Mouse (Mus musculus) forebrain, embryonic 14.5 days (tissue): ENCODE results near the gene Ptprn. TPM values are rescaled to one million over a fixed set of nuclear protein-coding genes. Genes with fewer than 3 reads are reported as not detected.
"Not testable (repeated sequence)": the region's sequence is repeated elsewhere in the genome, so short reads cannot be mapped to it uniquely, and the experiment has no call there.

Source experiments
- ATAC-seq: fragments of 200-750 bp; cut with Nextera tagmentation; 2 replicates; pipeline ENCODE4 v1.8.0; 2017; ENCODE audit warnings: mild to moderate bottlenecking, moderate library complexity
- DNase-seq: peaks from one replicate; pipeline ENCODE4 v3.0.0-alpha.2; 2015; ENCODE audit warnings: low spot score
- H3K27ac ChIP-seq: fragments of 300-500 bp; sonication (generic); 2 replicates; pipeline ENCODE4 v1.5.1; 2014; ENCODE audit warnings: low read depth, mild to moderate bottlenecking, control low read depth, low read length, moderate library complexity
- H3K27me3 ChIP-seq: fragments of 300-500 bp; sonication (generic); replicated peaks from 2 replicates; pipeline ENCODE4 v1.6.1; 2014; ENCODE audit warnings: low read length, control low read depth, mixed read lengths; ENCODE audit not compliant: control insufficient read depth, insufficient read depth
- H3K36me3 ChIP-seq: fragments of 300-500 bp; sonication (generic); 2 replicates; pipeline ENCODE4 v1.6.1; 2014; ENCODE audit warnings: low read length, control low read depth; ENCODE audit not compliant: control insufficient read depth, insufficient read depth
- H3K4me1 ChIP-seq: fragments of 300-500 bp; sonication (generic); 2 replicates; pipeline ENCODE4 v1.6.1; 2014; ENCODE audit warnings: antibody characterized with exemption, low read length, control low read depth; ENCODE audit not compliant: control insufficient read depth, insufficient read depth
- H3K4me2 ChIP-seq: fragments of 300-500 bp; sonication (generic); 2 replicates; pipeline ENCODE4 v1.6.1; 2014; ENCODE audit warnings: mild to moderate bottlenecking, control low read depth, low read length
- H3K4me3 ChIP-seq: fragments of 300-500 bp; sonication (generic); 2 replicates; pipeline ENCODE4 v1.5.1; 2014; ENCODE audit warnings: low read depth, low read length, control low read depth
- H3K9ac ChIP-seq: fragments of 300-500 bp; sonication (generic); 2 replicates; pipeline ENCODE4 v1.6.1; 2014; ENCODE audit warnings: mild to moderate bottlenecking, low read length, control low read depth, moderate library complexity
- H3K9me3 ChIP-seq: fragments of 300-500 bp; sonication (generic); replicated peaks from 2 replicates; pipeline ENCODE4 v1.6.1; 2016; ENCODE audit warnings: low read length, control low read depth, mixed read lengths; ENCODE audit not compliant: control insufficient read depth
- WGBS: fragments of 180-500 bp; shearing (Covaris S2); extraction: QIAGEN DNeasy Blood & Tissue Kit; methylation state at CpG from one replicate; pipeline ENCODE4 v1.1.7; 2014; 5-methylcytosine and 5-hydroxymethylcytosine counted together
- polyA plus RNA-seq: library from polyadenylated mRNA; unstranded; fragments of >200 nt; fragmentation: Nextera tagmentation; extraction: Ambion mirVana; gene quantifications from 2 replicates; pipeline ENCODE4 v1.2.1, GENCODE M21; 2014

Gene Ptprn
- polyA plus RNA-seq, 1 experiment from 2014 or later, result 5.1 TPM

GRCm38 (mm10) chr1:75247071-75247930 is 17.0 kb downstream of the Ptprn start:
- Histone ChIP-seq H3K4me2 (no peak overlapping the region), H3K4me1 (peaks cover 16% of the 10 kb centered on the region; the same call in 1 of the 2 replicates), H3K9me3 (no peaks in the 10 kb centered on the region), H3K27ac (no peak overlapping the region), H3K27me3 (no peaks in the 10 kb centered on the region), H3K4me3 (no peak overlapping the region), H3K9ac (no peak overlapping the region), H3K36me3 (peaks cover 8% of the 10 kb centered on the region; the same call in 1 of the 2 replicates)
- 83% methylated on average over 16 of the region's 16 CpGs for WGBS
- ATAC-seq, result no peak
- no peak for DNase-seq

- Histone ChIP-seq H3K36me3 (peaks cover 26% of the 10 kb centered on the region), H3K4me3 (no peak overlapping the region), H3K9ac (no peak overlapping the region), H3K27me3 (no peaks in the 10 kb centered on the region), H3K9me3 (no peaks in the 10 kb centered on the region), H3K4me1 (peaks cover 8% of the 10 kb centered on the region; the same call in 1 of the 2 replicates), H3K4me2 (no peak overlapping the region), H3K27ac (no peak overlapping the region)
- DNase-seq (peak; percentile 88), ATAC-seq (peak; percentile 88)
- 12% methylated on average over 4 of the region's 4 CpGs for WGBS
Measured at GRCm38 (mm10) chr1:75244836-75245235, 19.5 kb downstream of the Ptprn start.

DNA sequence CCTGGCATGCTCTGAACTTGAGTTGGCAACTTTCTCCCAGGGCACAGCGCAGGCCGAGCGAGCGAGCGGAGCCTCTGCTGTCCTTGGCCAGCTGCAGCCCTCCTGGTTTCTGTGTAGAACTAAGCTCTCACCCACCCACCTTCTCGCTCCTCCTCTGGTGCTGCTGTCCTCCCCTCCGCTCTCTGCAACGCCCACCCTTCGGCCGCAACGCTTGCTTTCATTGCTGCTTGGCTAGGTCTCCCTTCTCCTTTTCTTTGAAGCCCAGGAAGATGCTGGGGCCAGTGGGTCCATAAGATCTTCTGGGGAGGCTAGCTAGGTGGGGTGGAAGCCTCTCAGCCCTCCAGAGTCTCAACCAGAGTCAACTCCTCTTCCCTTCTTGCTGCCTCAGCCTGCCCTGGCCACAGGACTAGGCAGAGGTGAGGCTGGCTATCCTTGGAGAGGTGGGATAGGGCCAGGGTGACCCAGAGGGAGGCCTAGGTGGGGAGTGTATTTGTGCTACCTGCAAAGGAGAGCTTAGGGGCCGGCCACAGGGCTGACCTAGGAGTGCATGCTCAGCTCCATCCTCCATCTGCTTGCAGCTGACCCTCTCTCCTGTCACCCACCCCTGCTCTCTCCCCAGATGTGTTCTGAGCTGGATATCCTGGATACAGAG is 20.0 kb downstream of the Ptprn start:
- Histone ChIP-seq H3K9ac (no peak overlapping the region), H3K9me3 (no peaks in the 10 kb centered on the region), H3K4me2 (no peak overlapping the region), H3K27me3 (no peaks in the 10 kb centered on the region), H3K27ac (no peak overlapping the region), H3K4me1 (peaks cover 8% of the 10 kb centered on the region; the same call in 1 of the 2 replicates), H3K4me3 (no peak overlapping the region), H3K36me3 (peaks cover 31% of the 10 kb centered on the region)
- ATAC-seq (no peak; the same call in 1 of the 2 replicates), DNase-seq (no peak)
- WGBS, result 87% methylated on average over 12 of the region's 12 CpGs

DNA sequence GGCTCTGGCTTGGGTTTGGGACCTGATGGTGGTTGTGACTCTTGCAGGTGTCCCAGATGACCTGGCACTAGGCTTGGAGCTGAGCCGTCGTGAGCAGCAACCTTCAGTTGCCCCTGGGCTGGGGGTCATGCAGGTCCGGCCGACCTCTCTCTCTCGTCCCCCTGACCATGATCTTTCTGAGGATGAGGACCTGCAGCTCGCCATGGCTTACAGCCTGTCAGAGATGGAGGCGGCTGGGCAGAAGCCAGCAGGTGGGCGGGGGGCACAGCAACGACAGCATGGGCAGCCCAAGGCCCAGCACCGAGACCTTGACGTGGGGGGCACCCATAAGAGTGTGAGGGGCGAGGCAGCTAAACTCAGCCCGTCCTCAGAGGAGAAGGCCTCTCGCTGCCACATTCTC is 20.9 kb downstream of the Ptprn start:
- 86% methylated on average over 14 of the region's 14 CpGs for WGBS
- DNase-seq (no peak), ATAC-seq (no peak)
- Histone ChIP-seq H3K27ac (no peak overlapping the region), H3K9me3 (no peaks in the 10 kb centered on the region), H3K36me3 (peaks cover 31% of the 10 kb centered on the region), H3K4me2 (no peak overlapping the region), H3K4me3 (no peak overlapping the region), H3K27me3 (no peaks in the 10 kb centered on the region), H3K4me1 (peaks cover 8% of the 10 kb centered on the region; the same call in 1 of the 2 replicates), H3K9ac (no peak overlapping the region)

DNA sequence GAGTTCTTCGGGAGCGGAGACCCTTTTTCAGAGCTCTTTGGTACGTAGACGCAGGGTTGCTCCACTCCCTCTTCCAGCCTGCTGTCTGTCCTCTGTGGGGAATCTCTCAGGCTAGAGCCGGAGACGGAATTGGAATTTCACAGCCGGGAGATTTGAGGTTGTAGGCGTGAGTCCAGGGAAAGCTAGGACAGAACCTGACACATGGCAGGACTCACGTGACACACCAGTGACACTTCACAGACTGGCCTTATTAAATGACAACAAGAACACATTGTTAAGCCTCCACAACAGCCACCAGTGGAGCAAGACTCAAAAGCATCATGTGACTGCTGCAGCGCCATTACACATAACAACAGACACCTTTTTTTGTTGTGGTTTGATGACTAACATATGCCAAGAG is 24.7 kb downstream of the Ptprn start:
- no peak overlapping the region for H3K4me3 ChIP-seq
- 85% methylated on average over 10 of the region's 10 CpGs for WGBS
- no peak for DNase-seq
- ATAC-seq, result no peak
- H3K27ac ChIP-seq, result no peak overlapping the region
- H3K27me3 ChIP-seq, result no peaks in the 10 kb centered on the region
- H3K9me3 ChIP-seq, result no peaks in the 10 kb centered on the region
- H3K4me1 ChIP-seq, result peaks cover 9% of the 10 kb centered on the region; the same call in 1 of the 2 replicates
- no peak overlapping the region for H3K9ac ChIP-seq
- peaks cover 31% of the 10 kb centered on the region for H3K36me3 ChIP-seq
- H3K4me2 ChIP-seq, result no peak overlapping the region

DNA sequence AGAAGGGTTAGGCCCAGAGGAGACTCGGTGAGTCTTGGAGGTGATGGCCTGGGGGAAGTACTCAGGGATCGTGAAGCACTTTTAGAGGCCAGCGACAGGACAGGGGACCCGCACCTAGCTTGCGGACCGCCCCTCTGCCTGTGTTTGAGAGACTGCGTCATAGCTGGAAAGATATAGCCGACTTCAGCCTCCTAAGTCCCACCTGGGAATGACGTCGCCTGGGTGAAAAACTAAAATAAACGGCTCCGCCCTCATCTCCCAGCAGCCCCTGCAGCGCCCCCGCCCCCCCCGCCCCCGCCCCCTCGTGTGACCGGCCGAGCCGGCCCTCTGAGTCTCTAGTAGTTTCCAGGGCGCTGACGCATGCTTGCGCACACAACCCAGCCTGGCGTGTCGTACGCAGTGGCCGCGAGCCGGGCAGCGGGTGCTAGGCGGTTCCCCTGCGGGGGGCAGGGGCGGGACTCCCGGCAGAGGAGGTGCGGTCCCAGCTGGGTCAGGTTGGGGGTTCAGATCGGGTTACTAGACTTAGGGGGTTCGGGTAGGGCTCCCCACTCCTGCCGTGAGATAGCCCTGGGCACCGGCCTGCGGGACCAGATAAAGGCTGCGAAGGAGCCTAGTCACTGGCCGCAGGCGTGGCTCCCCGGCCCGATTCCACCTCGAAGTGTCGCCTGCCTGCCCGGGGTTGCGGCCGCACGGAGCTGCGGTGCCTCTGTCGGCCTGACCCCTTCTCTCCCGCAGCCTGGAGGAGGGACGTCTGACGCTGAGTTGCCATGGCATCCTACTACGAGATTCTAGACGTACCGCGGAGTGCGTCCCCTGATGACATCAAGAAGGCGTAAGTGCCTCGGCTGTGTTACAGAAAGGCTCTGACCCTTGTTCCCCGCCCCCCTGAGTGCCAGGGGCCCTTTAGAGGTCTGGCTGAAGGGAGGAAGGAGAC is 27.9 kb downstream of the Ptprn start, which contains the start of gene Dnajb2:
Gene Dnajb2 (plus strand): TSS at position 290 of the 934 bp plus-strand sequence.
- Histone ChIP-seq H3K9me3 (no peaks in the 10 kb centered on the region), H3K27ac (peak within 1 kb of the TSS; percentile 76), H3K36me3 (peaks cover 16% of the 10 kb centered on the region), H3K9ac (peak within 1 kb of the TSS; percentile 87), H3K4me2 (peak within 1 kb of the TSS; percentile 92), H3K4me1 (peaks cover 9% of the 10 kb centered on the region; the same call in 1 of the 2 replicates), H3K4me3 (peak within 1 kb of the TSS; percentile 63), H3K27me3 (no peaks in the 10 kb centered on the region)
- under 1% methylated on average over 57 of the region's 64 CpGs for WGBS
- ATAC-seq, result peak; percentile 87
- peak; percentile 78 for DNase-seq

DNA sequence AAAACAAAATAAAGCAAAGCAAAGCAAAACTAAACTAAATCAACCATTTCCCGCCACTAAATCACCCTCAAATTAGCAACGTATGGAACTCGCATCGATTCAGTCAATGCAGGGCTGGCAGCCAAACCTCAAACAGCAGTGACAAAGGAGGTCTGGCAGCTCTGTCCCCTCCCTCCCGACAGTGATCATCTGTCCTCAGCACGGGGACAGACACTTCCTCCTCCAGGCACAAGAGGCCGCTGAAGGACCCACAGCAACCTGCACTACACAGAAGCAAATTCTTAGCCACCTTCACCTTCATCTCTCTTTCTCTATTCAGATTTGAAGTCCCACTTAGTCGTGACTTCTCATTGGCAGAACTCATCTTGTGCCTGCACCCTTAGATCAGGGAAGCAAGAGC is 29.7 kb downstream of the Ptprn start:
- Histone ChIP-seq H3K4me2 (0 out of 2 replicates have a peak overlapping the region, but pooled peaks have one; percentile 14), H3K4me3 (no peak overlapping the region), H3K9me3 (no peaks in the 10 kb centered on the region), H3K36me3 (peaks cover 2% of the 10 kb centered on the region; the same call in 1 of the 2 replicates), H3K27me3 (no peaks in the 10 kb centered on the region), H3K4me1 (peaks cover 9% of the 10 kb centered on the region; the same call in 1 of the 2 replicates), H3K9ac (no peak overlapping the region), H3K27ac (no peak overlapping the region)
- 2% methylated on average over 8 of the region's 8 CpGs for WGBS
- ATAC-seq (peak; percentile 69; the same call in 1 of the 2 replicates), DNase-seq (peak; percentile 87)

GRCm38 (mm10) chr1:75232489-75232888 is 31.8 kb downstream of the Ptprn start:
- WGBS, result 73% methylated on average over 4 of the region's 4 CpGs
- H3K9me3 ChIP-seq, H3K27me3 ChIP-seq, H3K4me3 ChIP-seq, H3K9ac ChIP-seq, H3K4me2 ChIP-seq, DNase-seq, ATAC-seq, H3K36me3 ChIP-seq, H3K27ac ChIP-seq, H3K4me1 ChIP-seq: not testable (repeated sequence)
